Mouse (Mus musculus): ENCODE measurements at regions not wholly inside any gene's neighbourhood (a gene's known extent, or its start where the extent isn't known, plus 50 kb on each side); places are given as distances from the start of the nearest gene placed in this dataset.
A peak's percentile ranks its signal among the peaks of the same experiment; 100 is the strongest.

GRCm38 (mm10) chr3:137100627-137101404, 240.1 kb upstream of the Emcn start:
- no peak for DNase-seq (ENCODE audit: extremely low spot score)

- DNase-seq (ENCODE audit: extremely low spot score) = no peak
Measured at GRCm38 (mm10) chr3:137105930-137106329, 234.9 kb upstream of the Emcn start.

- DNase-seq (ENCODE audit: extremely low spot score) = no peak
Measured at GRCm38 (mm10) chr3:137108197-137108596, 232.7 kb upstream of the Emcn start.

GRCm38 (mm10) chr3:137109786-137110185, 231.1 kb upstream of the Emcn start:
- no peak for DNase-seq (ENCODE audit: extremely low spot score)

- DNase-seq (ENCODE audit: extremely low spot score) = no peak
Measured at GRCm38 (mm10) chr3:137110485-137110884, 230.4 kb upstream of the Emcn start.

GRCm38 (mm10) chr3:137129967-137130366, 210.9 kb upstream of the Emcn start:
- DNase-seq (ENCODE audit: extremely low spot score) = no peak

- DNase-seq (ENCODE audit: extremely low spot score) = no peak
Measured at GRCm38 (mm10) chr3:137142041-137142440, 198.8 kb upstream of the Emcn start.

GRCm38 (mm10) chr3:137146062-137146461, 194.8 kb upstream of the Emcn start:
- DNase-seq (ENCODE audit: extremely low spot score) = no peak

- no peak for DNase-seq (ENCODE audit: extremely low spot score)
Measured at GRCm38 (mm10) chr3:137147405-137147804, 193.5 kb upstream of the Emcn start.

GRCm38 (mm10) chr3:137150414-137151010, 190.4 kb upstream of the Emcn start:
- DNase-seq (ENCODE audit: extremely low spot score) = no peak

GRCm38 (mm10) chr3:137151431-137151830, 189.4 kb upstream of the Emcn start:
- no peak for DNase-seq (ENCODE audit: extremely low spot score)

- no peak for DNase-seq (ENCODE audit: extremely low spot score)
Measured at GRCm38 (mm10) chr3:137153234-137153633, 187.6 kb upstream of the Emcn start.

GRCm38 (mm10) chr3:137154200-137155042, 186.4 kb upstream of the Emcn start:
- DNase-seq (ENCODE audit: extremely low spot score) = peak; percentile 4

GRCm38 (mm10) chr3:137155043-137155404, 185.8 kb upstream of the Emcn start:
- no peak for DNase-seq (ENCODE audit: extremely low spot score)

GRCm38 (mm10) chr3:137156250-137156975, 184.5 kb upstream of the Emcn start:
- DNase-seq (ENCODE audit: extremely low spot score) = peak; percentile 5

GRCm38 (mm10) chr3:137189035-137189434, 151.8 kb upstream of the Emcn start:
- no peak for DNase-seq (ENCODE audit: extremely low spot score)

GRCm38 (mm10) chr3:137190489-137190888, 150.4 kb upstream of the Emcn start:
- no peak for DNase-seq (ENCODE audit: extremely low spot score)

GRCm38 (mm10) chr3:137191009-137191408, 149.9 kb upstream of the Emcn start:
- no peak for DNase-seq (ENCODE audit: extremely low spot score)

- DNase-seq (ENCODE audit: extremely low spot score) = no peak
Measured at GRCm38 (mm10) chr3:137193873-137194272, 147.0 kb upstream of the Emcn start.

GRCm38 (mm10) chr3:137211667-137212066, 129.2 kb upstream of the Emcn start:
- DNase-seq (ENCODE audit: extremely low spot score) = no peak

GRCm38 (mm10) chr3:137216036-137216435, 124.8 kb upstream of the Emcn start:
- no peak for DNase-seq (ENCODE audit: extremely low spot score)

- DNase-seq (ENCODE audit: extremely low spot score) = peak; percentile 9
Measured at GRCm38 (mm10) chr3:137217245-137217644, 123.6 kb upstream of the Emcn start.
